Mouse (Mus musculus) natural killer cell, adult 2 months (primary cell): Measurements from ENCODE around the gene Neurl1a.
A peak's percentile ranks its signal among the peaks of the same experiment; 100 is the strongest.

Experiments
- DNase-seq, 2 experiments: peaks; one replicate each; pipeline ENCODE4 v3.0.0; 2022; ENCODE audit warnings: low spot score in 2 of 2

Gene Neurl1a

DNA sequence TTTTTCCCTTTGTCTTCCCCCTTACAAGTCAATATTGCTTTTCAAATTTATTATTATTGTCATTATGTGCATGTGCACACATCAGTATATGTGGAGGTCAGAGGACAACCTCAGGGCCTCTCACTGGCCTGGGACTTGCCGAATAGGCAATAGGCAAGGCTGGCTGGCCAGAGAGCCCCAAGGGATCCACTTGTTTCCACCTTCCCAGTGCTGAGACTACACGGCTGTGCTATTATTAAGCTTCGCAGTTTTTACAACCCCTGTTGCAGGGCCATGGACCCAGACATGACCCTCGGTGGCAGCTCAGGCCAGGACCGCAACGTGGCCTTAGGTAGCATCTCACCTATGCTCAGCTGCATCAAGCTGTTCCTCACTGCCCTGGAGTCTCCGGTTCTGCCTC lies 33.8 kb downstream of the Neurl1a start:
- no peak for DNase-seq

GRCm38 (mm10) chr19:47213470-47213869 lies 34.9 kb downstream of the Neurl1a start:
- DNase-seq = no peak

GRCm38 (mm10) chr19:47216766-47217165 lies 38.1 kb downstream of the Neurl1a start:
- no peak for DNase-seq

DNA sequence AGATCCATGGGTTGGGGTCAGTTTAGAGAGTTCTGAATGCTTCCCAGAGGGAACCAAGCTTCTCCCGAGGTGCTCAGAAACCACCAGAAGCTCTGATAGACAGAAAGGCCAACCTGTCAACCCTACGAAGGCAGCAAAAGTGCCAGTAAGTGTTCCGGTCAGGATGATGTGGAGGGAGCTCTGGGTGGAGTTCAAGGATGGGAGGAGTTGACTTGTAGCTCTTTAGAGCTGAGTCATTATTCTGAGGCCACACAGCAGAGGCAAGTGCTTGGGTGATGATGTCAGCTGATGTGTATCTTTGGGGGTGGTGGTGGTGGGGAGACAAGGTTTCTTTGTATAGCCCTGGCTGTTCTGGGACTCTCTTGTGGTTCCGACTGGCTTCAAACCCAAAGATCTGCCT lies 41.0 kb downstream of the Neurl1a start:
- DNase-seq = no peak

- DNase-seq = no peak
Measured at GRCm38 (mm10) chr19:47220232-47220631, 41.6 kb downstream of the Neurl1a start.

DNA sequence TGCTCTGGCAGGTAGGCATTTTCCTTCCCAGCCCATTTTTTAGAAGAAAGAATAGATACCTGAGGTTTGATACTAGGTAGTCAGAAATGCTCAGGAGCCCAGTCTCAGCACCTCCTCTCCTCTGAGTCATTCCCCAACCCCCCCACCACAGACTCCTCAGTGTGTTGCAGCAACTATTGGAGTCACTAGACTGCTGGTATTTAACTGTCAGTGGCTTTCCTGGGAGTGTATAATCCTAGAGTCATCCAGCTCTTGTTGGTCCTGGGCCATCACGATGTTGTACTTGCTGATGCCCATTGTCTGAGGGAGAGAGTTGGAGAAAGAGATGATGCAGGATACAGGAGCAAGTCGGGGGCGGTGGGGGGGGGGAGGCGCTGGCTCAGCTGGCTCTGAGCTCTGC lies 42.4 kb downstream of the Neurl1a start:
- DNase-seq = no peak

- DNase-seq = no peak
Measured at GRCm38 (mm10) chr19:47221500-47222153, 43.0 kb downstream of the Neurl1a start.

DNA sequence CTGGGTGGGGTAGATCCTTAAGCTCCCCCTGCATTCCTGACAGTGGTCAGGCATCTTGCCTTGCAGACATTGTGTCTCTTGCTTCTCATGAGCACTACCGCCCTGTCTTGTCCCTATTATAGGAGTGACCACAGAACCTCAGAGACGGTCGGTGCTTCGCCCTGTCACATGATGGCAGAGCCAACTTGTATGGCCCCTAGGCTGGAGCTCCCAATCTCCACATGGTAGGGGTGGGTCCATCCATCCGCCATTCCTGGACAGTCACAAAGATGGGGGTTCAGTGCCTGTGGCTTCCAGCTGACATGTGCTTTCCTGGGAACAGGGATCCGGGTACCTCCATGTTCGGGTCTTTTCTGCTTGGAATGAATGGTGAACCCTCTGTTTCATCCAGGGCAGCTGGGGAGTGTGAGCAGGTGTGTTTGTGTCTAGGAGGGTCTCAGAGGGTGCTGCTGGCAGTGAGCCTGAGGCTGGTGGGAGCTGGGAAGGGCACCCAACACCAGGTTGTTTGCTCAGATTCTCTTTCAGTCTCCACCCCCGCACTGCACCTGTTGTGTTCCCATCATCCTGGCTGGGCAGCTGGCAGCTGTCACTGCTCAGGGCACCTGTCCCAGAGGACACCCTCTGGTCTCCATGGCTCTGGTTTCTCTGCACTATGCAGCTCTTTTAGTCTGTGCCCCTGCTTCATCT lies 43.7 kb downstream of the Neurl1a start:
- no peak for DNase-seq

GRCm38 (mm10) chr19:47222841-47223557 lies 44.4 kb downstream of the Neurl1a start:
- no peak for DNase-seq

- DNase-seq = peak in 1 of 2 experiments; percentile 32
Measured at GRCm38 (mm10) chr19:47224743-47225142, 46.1 kb downstream of the Neurl1a start.

- no peak for DNase-seq
Measured at GRCm38 (mm10) chr19:47225791-47226190, 47.2 kb downstream of the Neurl1a start.

DNA sequence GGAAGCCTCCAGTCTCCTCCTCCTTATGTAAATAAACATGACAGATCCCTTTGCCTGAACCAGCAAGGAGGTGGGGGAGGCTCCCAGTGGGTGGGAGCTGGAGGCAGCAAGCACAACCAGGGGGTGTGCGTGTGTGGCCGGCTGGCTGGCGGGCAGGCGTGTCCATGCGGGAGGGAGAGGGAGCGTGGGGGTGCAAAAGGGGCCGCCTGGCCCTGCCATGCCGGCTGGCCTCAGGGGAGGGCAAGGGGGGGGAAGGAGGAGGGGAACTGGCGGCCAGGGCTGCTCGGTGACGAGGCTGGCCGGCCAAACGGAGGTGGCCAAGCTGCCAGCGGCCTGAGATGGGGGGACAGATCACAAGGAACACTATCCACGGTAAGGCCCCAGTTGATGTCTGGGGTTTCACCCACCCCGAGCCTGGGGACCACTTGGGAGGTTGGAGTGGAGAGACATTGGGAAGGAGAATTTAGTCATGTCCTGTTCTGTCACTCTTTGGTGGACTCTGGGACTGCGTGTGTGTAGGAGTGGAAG lies 50.2 kb downstream of the Neurl1a start:
- DNase-seq = no peak

GRCm38 (mm10) chr19:47229461-47229860 lies 50.8 kb downstream of the Neurl1a start:
- no peak for DNase-seq

DNA sequence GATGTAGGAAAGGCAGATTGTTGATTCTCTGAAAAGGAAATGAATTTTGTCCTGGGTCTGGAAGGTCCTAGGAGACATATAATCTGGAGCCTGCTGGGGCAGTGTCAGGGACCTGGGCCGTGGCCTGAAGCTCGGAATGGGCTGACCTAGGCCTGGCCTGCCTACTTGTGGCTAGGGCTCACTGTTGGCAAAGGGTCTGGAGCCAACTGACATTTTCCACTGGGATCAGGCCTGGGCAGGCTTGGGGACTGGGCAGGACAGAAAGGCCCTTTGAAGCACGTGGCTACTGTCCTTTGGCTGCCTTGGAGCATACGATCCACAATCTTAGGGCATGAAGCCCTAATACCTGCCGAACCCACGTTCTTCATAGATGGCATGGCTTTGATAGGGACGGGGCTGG lies 51.5 kb downstream of the Neurl1a start:
- DNase-seq = no peak

DNA sequence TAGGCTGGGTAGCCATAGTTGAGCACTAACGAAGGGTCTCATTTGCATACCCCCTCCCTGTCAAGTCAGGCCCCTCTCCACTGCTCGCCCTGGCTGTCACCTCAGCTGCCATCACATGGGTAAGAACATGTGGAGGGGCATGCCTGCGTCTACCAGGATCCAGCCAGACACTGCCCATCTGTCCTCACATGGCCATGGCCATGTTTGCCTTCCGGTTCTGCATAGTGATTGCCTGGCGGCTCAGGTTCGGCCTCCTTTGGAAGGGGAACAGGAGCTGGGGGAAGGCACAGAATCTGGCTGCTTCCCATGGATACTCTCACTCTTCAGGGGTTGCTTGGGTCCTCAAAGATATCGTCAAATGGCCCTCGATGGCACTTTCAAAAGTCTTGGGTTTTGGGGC lies 52.1 kb downstream of the Neurl1a start:
- no peak for DNase-seq

GRCm38 (mm10) chr19:47231389-47231788 lies 52.8 kb downstream of the Neurl1a start:
- DNase-seq = no peak

GRCm38 (mm10) chr19:47232077-47232865 lies 53.7 kb downstream of the Neurl1a start:
- no peak for DNase-seq

GRCm38 (mm10) chr19:47233087-47233486 lies 54.5 kb downstream of the Neurl1a start:
- DNase-seq = no peak

- DNase-seq = no peak
Measured at GRCm38 (mm10) chr19:47240076-47240475, 61.5 kb downstream of the Neurl1a start.

GRCm38 (mm10) chr19:47240957-47241356 lies 62.3 kb downstream of the Neurl1a start:
- no peak for DNase-seq

- no peak for DNase-seq
Measured at GRCm38 (mm10) chr19:47242227-47242626, 63.6 kb downstream of the Neurl1a start.

- DNase-seq = no peak
Measured at GRCm38 (mm10) chr19:47245512-47245911, 66.9 kb downstream of the Neurl1a start.
